Mouse (Mus musculus) urinary bladder, postnatal 4 days (tissue): Measurements from ENCODE around the gene Stx6.

Source experiments
- DNase-seq, 2 experiments: peaks; one replicate each; pipeline ENCODE4 v3.0.0; 2021 to 2022; ENCODE audit warnings: low spot score in 2 of 2

The Stx6 gene

DNA sequence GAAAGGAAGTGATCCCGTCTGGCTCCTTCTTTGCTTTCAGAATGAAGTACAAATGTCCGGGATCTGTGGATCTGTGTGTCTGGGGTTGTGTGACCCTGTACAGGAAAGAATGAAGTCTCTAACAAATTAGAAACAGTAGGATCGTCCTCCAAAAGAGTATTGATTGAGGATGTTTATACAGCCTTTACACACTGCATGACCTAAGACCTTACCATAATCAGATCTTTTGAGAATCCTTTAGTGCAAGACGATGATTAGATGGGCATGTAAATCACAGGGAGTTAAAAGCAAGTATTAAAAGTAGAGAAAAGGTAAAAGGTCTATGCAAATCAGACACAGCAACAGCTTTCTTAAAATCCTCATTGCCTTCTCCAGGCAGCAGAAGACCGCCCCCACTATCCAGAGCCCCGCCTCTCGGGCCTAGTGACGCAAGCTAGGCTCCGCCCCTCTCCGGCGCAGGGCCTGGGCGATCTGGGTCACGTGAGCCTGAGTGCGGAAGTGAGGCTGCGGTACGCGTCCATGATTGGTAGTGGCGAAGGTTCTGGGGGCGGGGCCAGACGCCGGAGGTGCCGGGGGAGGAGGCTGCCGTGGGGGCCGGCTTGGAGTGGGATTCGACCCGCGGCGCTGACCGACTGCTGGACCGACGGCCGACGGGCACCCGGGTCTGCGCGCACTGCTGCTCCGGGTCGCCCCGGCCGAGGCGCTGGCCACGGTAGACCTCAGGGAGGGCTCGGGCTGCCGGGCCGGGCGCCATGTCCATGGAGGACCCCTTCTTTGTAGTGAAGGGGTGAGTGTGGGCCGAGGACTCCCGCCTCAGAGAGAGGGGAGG, at the start of gene Stx6:
TSS of gene Stx6 (plus strand) at position 575 of the 829 bp plus-strand sequence.
- DNase-seq = peak; percentile 96 to 99

DNA sequence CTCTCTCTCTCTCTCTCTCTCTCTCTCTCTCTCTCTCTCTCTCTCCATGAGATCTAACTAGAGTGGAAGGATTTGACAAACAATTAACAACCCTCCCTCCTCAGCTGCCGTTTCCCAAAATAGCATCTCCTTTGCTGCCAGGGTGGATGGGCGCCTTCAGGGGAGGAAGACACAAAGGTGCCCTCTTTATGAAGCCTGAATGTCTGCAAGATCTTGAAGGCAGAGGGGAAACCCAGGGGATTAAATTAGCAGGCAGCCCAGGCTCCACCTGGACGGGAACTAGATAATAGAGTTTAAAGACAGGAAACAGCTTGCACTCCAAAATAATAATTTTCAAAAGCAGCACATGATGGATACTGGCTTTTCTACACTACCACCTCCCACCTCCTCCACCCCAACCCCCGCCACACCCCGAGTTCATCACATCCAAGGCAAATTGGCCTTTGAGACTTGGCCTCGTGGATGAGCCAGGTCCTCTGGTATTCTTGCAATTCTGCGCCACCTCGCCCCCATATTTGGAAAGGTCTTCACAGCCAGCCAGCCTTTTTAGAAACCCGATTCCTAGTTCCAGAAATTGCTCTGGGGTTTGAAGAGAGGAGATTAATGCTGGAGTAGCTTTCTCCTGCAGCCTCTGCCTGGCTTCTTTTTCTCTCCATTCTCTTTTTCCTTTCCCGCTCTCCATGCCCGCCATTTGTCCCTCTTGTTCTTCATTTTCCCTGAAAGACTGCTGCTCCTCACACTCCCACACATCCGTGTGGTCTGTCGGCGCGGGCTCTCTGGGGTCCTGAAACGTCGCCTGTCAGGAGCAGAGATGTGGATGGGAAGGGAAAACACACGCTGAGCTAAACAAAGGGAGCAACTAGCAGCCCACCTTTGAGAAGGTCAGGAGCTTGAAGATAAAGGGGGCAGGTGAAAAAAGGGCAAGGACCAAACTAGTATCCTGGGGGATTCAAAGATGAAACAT, 48.8 kb upstream of the Stx6 start:
- DNase-seq = no peak

DNA sequence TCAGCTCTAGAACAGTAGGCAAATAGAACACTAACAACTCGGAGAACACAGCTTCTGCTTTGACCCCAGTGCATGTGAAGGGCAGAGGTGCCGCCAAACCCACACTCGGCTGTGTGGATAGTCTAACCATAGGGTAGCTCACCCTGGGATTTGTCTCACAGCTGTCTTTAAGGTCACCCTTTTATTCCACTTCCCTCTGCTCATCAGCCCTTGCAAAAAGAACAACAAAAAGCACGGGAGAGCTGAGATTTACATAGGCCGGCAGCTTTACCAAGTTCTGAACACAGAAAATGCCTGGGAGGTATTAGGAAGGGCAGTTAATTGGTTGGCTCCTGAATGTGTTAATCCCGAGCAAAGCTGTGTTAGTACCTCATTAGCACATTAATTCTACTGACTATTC, 47.0 kb upstream of the Stx6 start:
- DNase-seq = no peak

DNA sequence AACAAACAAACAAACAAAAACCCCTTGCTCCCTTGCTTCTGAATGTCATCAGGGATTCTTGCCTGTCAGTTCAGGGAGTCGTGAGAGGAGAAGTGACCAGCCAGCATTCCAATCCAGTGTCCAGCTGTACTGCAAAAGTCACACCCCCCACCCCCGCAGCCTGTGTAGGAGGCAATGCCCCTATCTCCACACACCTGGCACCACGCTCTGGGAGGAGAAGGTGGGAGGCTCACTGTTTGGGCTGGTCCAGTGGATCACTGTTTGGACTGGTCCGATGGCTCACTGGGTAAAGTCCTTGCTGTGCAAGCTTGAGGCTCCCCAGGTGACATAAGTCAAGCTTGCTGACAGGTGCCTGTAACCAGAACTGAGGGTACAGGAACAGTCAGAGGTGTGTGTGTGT, 46.4 kb upstream of the Stx6 start:
- no peak for DNase-seq

DNA sequence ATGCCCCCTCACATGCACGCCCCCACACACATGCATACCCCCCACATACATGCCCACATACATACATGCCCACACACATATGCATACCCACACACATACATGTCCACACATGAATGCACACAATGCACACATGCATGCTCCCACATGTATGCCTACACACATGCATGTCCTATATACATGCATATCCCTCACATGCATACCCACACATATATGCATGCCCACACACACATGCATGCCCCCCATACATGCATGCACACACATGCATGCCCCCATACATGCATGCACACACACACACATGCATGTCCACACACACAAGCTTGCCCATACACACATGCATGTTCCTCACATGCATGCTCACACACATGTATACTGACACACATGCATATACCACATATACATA, 45.6 kb upstream of the Stx6 start:
- DNase-seq = no peak

DNA sequence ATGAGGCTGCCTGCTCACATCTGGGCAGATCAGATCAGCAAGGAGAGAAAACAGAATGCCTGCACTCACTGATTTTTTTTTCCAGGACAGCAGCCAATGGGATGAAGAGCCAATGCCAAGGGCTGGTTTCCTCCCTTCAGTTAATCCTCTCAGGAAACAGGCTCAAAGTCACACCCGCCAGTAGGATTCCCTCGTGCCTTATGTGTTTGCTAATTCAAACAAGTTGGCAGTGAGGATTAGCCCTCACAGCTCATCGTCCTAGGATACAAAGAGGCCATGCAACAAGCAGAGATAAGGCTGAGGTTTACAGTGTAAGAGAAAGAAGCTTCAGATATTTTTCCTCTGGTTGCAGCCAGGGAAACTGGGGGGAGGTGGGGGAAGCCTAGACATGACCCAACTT, 44.6 kb upstream of the Stx6 start:
- no peak for DNase-seq

DNA sequence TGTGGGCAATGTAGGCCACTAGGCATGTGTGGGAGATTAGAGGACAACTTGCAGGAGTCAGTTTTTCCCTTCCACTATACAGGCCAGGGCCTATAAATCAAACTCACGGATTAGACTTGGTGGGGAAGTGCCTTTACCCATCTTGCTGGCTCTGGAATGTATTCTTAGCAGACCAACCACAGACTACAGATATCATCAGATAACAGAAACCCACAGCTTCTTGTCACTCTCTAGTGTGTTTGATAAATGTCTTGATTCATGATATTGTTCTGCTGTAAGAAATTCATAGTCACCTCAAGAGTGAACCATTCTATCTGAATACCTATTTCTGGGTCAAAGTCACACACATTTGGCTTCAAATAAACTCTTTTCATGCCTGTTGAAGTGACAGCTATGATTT, 38.8 kb upstream of the Stx6 start:
- DNase-seq = no peak

DNA sequence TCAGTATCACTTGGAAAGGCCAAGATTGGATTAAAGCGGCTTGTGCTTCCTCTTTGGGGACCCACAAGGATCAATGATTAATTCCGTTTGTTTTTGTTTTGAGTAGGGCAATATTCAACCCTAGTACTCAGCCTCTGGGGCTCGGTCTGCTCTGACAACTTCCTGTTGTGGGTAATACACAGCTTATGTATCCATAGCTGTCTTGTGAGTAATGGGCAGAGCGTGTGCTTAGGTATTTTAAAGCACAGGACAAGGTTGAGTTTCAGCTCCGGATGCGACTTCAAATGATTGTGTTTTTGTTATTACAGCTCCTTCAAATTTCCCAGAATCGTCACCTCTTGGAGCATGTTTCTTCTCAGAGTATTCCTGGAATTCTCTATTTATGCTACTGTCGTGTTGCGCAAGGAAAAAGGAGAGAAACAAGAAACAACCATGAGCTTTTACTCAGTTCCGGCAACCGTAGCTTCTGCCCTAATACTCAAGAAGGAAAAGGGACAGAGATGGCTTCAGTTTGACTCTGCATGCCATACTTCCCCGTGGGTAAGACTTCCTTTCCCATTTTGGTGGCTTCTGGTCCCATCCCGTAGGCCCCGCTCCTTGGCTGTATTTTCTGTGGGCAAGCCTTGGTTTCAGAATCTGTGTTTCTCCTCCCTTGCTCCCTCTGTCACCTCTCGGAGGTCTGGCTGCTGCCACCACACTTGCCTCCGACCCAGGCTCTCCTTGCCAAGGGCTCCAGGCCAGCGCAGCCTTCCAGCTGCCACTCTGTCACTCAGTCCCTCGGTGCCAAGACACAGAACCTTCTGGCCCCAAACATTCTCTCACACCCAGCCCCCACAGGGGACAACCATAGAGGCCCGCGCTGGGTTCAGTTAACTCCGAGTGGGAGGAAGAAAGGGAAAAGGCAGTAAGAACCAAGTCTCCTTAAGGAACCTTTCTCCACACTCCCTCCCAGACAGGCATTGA, 36.3 kb upstream of the Stx6 start:
- DNase-seq = peak in 1 of 2 experiments; percentile 59

DNA sequence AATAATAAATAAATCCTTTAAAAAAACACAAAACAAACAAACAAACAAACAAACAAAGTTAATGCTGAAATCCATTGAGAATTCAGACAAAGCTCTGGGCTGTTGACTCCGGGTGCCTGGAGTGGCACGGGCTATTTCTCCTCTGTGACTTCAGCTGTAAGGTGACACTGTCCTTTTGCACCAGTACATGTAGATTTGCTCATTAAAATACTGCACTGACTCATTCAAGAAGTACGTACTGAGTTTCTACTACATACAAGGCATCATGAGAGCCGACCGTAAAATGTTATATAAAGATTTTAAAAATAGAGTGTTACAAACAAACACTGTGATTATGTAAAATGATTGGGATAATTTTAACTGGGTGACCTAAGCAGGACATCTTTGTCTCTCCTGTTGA, 34.1 kb upstream of the Stx6 start:
- no peak for DNase-seq

DNA sequence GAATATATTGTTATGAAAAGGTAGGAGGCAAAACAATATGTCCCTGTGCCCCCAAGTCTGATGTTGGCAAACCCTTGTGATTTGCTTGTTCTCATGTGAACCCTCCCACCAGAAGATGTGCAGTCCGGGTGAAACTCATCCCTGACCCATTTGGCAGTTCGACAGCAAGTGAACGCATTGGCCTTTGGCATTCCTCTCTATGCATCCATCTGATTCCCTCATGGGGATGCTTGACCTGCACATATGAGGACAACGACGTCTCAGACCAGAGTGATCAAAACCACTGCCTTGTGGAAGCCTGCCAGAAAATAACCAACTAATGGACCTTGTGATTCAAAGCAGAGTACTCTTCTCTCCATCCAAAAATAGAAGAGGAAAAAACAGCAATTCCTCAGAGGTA, 31.8 kb upstream of the Stx6 start:
- DNase-seq = no peak

DNA sequence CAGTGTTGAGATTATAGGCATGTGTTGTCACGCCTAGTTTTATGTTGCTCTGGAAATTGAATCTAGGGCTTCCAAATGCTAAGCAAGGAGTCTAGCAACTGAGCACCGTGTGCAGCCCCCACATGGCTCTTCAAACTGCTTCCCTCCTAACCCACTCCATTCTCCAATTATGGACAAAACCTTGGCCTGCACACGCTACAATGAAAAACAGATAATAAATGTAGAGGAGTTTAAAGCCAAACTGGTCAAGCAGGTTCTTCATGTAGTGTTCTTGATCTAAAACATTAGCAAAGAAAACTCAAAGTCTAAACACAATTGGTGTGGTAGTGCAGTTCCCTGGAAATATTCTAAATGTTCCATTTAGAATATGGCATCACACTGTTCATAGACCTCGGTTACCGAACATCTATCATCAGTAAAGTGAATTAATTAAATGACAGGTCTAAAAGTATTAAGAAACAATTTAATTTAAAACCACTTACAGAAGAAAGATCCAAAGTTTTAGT, 31.0 kb upstream of the Stx6 start:
- no peak for DNase-seq

DNA sequence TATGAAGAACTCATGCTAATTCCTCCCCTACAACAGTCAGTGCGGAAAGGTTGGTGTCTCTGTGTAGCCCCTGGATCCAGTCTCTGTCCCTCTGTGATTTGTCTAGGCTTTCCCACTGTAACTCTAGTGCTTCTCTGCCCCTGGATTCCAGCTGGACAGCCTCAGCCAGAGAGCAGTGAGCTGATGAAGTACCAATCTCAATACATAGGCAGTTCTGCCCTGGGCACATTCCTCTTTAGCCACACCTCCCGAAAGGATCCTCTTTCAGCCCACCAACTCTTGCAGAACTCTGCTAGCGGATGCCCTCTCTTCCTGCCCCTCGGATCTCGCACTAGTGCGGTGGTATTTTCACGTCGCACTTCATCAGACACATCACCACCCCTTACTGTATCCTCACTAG, 23.6 kb upstream of the Stx6 start:
- no peak for DNase-seq

DNA sequence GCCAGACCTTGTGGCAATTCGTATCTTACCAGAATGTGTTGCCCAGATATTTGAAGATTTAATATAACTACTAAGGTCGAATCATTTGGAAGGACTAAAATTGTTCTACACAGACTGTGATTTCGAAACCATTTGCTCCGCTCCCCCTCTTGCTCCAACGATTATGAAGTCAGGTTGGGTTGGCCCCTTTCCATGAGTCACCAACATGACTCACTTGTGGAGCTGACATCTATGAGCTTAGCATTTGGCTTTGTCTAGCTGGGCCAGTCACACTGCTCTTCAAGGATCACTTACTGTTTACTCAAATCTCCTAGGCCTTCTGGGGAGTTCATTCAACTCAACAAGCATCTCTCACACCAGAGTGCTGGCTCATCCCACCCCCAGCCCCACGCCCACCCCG, 19.7 kb upstream of the Stx6 start:
- peak; percentile 31 to 60 for DNase-seq

DNA sequence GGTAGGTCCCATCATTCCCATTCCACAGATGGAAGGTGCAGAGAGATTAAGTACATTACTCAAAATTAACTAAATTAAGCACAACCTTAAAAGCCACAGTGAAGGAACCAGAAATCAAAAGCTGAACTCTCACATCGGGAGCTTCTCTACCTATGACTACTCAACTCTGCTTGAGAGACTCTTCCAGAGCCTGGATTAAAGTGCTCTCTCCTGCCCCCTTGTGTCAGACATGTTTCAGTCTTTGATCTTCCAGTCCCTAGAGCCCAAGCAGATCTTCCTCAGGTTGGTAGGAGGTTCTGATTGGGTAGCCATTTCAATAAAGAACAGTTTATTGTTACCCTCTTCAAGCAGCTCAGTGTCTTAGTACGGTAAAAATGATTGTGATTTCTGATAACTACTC, 18.4 kb upstream of the Stx6 start:
- no peak for DNase-seq

DNA sequence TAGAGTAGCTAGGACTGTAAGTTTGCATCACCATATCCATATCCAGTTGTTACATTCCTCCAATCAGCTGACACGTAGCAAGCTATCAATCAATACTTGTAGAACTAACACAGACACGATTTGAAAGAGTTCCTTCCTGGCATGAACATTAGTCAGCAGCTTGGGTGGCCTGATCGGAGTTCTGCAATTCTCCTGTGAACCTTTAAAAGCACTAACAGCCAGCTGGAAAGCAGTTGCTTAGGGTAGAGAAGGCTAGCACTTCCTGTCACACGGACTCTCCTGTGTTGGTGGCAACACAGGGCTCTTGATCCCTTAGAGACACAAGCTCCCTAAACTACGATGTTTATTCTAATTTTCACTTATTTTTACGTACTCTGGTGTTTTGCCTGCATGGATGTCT, 12.9 kb upstream of the Stx6 start:
- DNase-seq = no peak

DNA sequence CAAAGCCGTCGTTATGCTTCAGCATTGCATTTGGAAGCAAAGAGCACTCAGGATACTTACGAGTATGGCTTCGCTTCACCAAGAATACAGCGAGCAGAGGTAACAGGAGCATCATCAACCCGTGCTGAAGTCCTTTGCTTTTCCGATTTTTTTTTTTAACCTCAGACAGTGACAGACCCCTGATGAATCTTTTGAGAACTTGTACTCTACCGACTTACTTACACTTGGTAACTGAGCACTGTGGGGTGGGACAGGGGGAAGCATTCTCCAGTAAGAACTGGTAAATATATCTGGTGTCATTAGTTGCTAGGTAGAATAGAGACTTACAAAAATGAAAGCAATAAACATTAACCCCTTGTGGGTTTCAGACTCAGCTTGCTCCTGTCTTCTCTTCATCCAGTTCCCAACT, 11.9 kb upstream of the Stx6 start, which contains the start of gene Mr1:
TSS of gene Mr1 (minus strand) at position 243 of the 409 bp plus-strand sequence.
- no peak for DNase-seq

DNA sequence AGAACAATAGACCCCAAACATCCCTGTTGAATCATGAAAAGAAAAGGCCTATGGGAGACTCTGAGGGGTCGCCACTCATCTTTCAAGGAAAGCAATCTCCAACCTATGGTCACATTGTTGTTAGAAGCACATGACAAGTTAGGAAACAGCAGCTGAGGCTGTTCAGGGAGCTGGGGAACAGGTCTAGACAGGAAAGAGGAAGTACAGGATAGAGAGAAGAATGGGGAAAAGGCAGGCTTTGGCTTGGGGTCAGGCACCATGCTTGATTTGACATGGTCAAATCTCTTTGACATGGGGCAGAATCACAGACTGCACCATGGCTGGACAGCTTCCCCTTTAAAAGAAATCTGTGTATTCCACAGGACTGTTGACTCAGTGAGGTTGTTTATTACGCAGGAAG, 11.3 kb upstream of the Stx6 start:
- DNase-seq = no peak

DNA sequence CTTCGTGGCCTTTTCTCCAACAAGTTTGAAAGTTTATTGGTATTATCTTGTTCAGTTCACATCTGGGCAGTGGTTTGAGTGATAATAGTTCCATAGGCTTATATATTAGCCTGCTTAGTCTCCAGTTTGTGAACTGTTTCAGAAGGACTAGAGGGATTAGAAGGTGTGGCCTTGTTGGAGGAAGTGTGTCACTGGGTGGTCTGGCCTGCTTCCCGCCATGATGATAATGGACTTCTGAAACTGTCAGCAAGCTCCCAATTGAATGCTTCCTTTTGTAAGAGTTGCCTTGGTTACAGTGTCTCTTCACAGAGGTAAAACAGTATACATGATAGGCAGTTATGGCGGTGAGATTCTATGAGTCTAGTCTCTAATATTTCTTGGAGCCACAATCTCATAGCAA, 9.1 kb upstream of the Stx6 start:
- DNase-seq = no peak

DNA sequence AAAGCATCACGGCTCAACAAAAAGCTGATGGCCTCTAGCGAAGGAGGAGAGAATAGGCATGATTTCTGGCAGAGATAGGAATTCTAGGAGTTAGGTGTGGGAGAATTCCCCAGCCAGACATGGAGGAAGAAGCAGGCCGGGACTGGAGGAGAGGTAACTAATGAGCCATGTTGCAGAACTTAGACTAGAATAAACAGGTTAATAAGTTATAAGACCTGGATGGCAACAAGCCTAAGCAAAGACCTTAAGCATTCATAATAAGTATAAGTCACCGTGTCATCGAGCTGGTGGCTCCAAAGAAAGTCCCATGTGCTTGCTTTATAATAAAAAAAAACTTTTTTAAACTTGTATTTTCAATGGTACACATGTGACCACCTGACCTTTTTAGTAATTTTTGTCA, 7.7 kb upstream of the Stx6 start:
- no peak for DNase-seq

DNA sequence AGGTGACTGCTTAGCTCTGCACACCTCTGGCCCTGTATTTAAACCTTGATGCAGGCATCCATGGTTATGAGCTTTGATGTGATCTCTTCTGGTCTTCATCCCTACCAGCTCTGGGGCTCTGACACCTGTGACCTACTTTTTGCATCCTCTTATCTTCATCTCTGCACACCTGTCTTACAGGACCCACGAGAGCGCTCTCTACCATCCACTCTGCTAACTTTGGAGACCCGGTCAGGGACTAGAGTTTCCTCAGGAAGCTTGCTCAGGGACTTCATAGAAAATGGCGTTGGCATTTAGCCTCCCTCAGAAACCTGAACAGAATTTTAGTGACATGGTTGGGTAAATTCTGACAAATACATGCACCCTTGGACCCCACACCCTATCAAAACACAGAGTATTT, 4.6 kb upstream of the Stx6 start:
- no peak for DNase-seq

DNA sequence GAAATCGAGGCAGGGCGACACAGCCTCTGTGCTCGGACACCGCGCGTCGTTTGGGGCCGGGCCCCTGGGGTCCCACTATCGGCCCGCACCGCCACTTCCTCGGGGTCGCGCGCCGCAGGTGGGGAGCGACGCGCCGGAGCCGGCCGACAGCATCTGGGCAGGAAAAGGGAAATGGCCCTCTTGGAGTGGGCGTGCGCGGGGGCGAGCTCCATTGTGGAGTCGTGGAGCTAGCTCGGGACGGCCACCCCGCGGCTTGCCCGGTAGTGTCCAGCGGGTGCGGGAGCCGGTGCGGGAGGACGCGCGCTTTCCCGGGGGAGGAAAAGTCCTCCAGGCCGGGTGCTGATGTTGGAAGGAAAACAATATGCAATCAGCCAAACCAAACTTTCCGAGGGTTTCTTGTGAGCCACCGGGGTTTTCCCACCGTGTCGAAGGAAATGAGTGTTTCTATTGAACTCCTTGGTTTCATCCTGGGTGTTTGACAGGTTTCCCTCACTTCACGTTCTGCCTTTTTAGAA, 512 bp downstream of the Stx6 start:
- peak; percentile 47 to 71 for DNase-seq
